Mouse (Mus musculus) ES-Bruce4 (cell line): ENCODE data around the gene Irx2.

Source experiments
- CTCF ChIP-seq: IDR thresholded peaks from one replicate; pipeline ENCODE4 v1.8.1; 2011; ENCODE audit warnings: low read depth, low read length
- POLR2A ChIP-seq: IDR thresholded peaks from one replicate; pipeline ENCODE4 v1.8.1; 2011; ENCODE audit warnings: low read length; ENCODE audit not compliant: insufficient read depth

- no peak for TF ChIP-seq POLR2A
- TF ChIP-seq CTCF = no peak
Observed at GRCm38 (mm10) chr13:72632361-72632760, 3.7 kb downstream of the Irx2 start.
